Mouse (Mus musculus): ENCODE data around the gene Cyth1.

The Cyth1 gene

GRCm38 (mm10) chr11:118150115-118150701, 98.2 kb downstream of the Cyth1 start:
- peak; percentile 28 for DNase-seq (ENCODE audit: low spot score)

- DNase-seq (ENCODE audit: low spot score) = no peak
These were observed 100.3 kb downstream of the Cyth1 start for GRCm38 (mm10) chr11:118147877-118148637.

GRCm38 (mm10) chr11:118146446-118146845, 101.9 kb downstream of the Cyth1 start:
- no peak for DNase-seq (ENCODE audit: low spot score)

- DNase-seq (ENCODE audit: low spot score) = peak; percentile 50
These were observed 102.5 kb downstream of the Cyth1 start for GRCm38 (mm10) chr11:118145771-118146351.

- DNase-seq (ENCODE audit: low spot score) = no peak
These were observed 103.3 kb downstream of the Cyth1 start for GRCm38 (mm10) chr11:118145092-118145491.

GRCm38 (mm10) chr11:118143731-118144130, 104.7 kb downstream of the Cyth1 start:
- no peak for DNase-seq (ENCODE audit: low spot score)

- no peak for DNase-seq (ENCODE audit: low spot score)
These were observed 105.7 kb downstream of the Cyth1 start for GRCm38 (mm10) chr11:118142547-118143165.

GRCm38 (mm10) chr11:118140771-118141565, 107.4 kb downstream of the Cyth1 start:
- no peak for DNase-seq (ENCODE audit: low spot score)

- DNase-seq (ENCODE audit: low spot score) = no peak
These were observed 110.0 kb downstream of the Cyth1 start for GRCm38 (mm10) chr11:118138347-118138746.

- DNase-seq (ENCODE audit: low spot score) = no peak
These were observed 112.2 kb downstream of the Cyth1 start for GRCm38 (mm10) chr11:118136172-118136632.

- DNase-seq (ENCODE audit: low spot score) = no peak
These were observed 113.1 kb downstream of the Cyth1 start for GRCm38 (mm10) chr11:118135271-118135670.

GRCm38 (mm10) chr11:118133752-118134169, 114.6 kb downstream of the Cyth1 start:
- peak; percentile 23 for DNase-seq (ENCODE audit: low spot score)

GRCm38 (mm10) chr11:118133133-118133751, 115.2 kb downstream of the Cyth1 start:
- no peak for DNase-seq (ENCODE audit: low spot score)

- DNase-seq (ENCODE audit: low spot score) = no peak
These were observed 116.3 kb downstream of the Cyth1 start for GRCm38 (mm10) chr11:118132136-118132535.

- DNase-seq (ENCODE audit: low spot score) = no peak
These were observed 117.9 kb downstream of the Cyth1 start, which contains the start of gene Dnah17 for GRCm38 (mm10) chr11:118130534-118130933. Gene Dnah17 (minus strand): TSS chr11:118130634.

GRCm38 (mm10) chr11:118129812-118130211, 118.6 kb downstream of the Cyth1 start:
- DNase-seq (ENCODE audit: low spot score) = no peak

- DNase-seq (ENCODE audit: low spot score) = no peak
These were observed 126.8 kb downstream of the Cyth1 start for GRCm38 (mm10) chr11:118121592-118121991.

GRCm38 (mm10) chr11:118118777-118119176, 129.6 kb downstream of the Cyth1 start:
- DNase-seq (ENCODE audit: low spot score) = no peak

GRCm38 (mm10) chr11:118114581-118115110, 133.7 kb downstream of the Cyth1 start:
- DNase-seq (ENCODE audit: low spot score) = no peak

GRCm38 (mm10) chr11:118113516-118114205, 134.7 kb downstream of the Cyth1 start:
- DNase-seq (ENCODE audit: low spot score) = no peak

Measured in urinary bladder, postnatal 14 days (tissue).